Mouse (Mus musculus): ENCODE measurements at regions not wholly inside any gene's neighbourhood (a gene's known extent, or its start where the extent isn't known, plus 50 kb on each side); places are given as distances from the start of the nearest gene placed in this dataset.

GRCm38 (mm10) chr6:121560852-121561251 lies 74.3 kb upstream of the A2m start:
- no peak for DNase-seq (ENCODE audit: low spot score in 2 of 2)

GRCm38 (mm10) chr6:121560393-121560793 lies 74.8 kb upstream of the A2m start:
- no peak for DNase-seq (ENCODE audit: low spot score in 2 of 2)

GRCm38 (mm10) chr6:121556481-121556880 lies 78.7 kb upstream of the A2m start:
- DNase-seq (ENCODE audit: low spot score in 2 of 2) = no peak

GRCm38 (mm10) chr6:121553501-121554132 lies 80.1 kb upstream of the Iqsec3 start:
- no peak for DNase-seq (ENCODE audit: low spot score in 2 of 2)

- no peak for DNase-seq (ENCODE audit: low spot score in 2 of 2)
Measured at GRCm38 (mm10) chr6:121533521-121533920, 60.0 kb upstream of the Iqsec3 start.

- peak in 1 of 2 experiments; percentile 30 for DNase-seq (ENCODE audit: low spot score in 2 of 2)
Measured at GRCm38 (mm10) chr6:121532926-121533325, 59.4 kb upstream of the Iqsec3 start.

- DNase-seq (ENCODE audit: low spot score in 2 of 2) = no peak
Measured at GRCm38 (mm10) chr6:121531825-121532389, 58.4 kb upstream of the Iqsec3 start.

- peak in 1 of 2 experiments; percentile 47 for DNase-seq (ENCODE audit: low spot score in 2 of 2)
Measured at GRCm38 (mm10) chr6:121527281-121527680, 53.8 kb upstream of the Iqsec3 start.

- no peak for DNase-seq (ENCODE audit: low spot score in 2 of 2)
Measured at GRCm38 (mm10) chr6:121526121-121526520, 52.6 kb upstream of the Iqsec3 start.

- DNase-seq (ENCODE audit: low spot score in 2 of 2) = peak in 1 of 2 experiments; percentile 48
Measured at GRCm38 (mm10) chr6:121524613-121524970, 51.1 kb upstream of the Iqsec3 start.

GRCm38 (mm10) chr6:121523882-121524612 lies 50.6 kb upstream of the Iqsec3 start:
- peak; percentile 3 to 51 for DNase-seq (ENCODE audit: low spot score in 2 of 2)
